8 mouse cellular contexts compared by ENCODE assay signal in genomic region chr1:171287136-171288081, GRCm38 (mm10). TPM values are rescaled to one million over a fixed set of nuclear protein-coding genes. Genes with fewer than 3 reads are reported as not detected.
DNase-seq lines count a peak whose midpoint lies in the region; ATAC-seq lines count a peak whose summit lies in the region.

TSS of gene Usp21 (minus strand) at chr1:171287991.

- no peaks in the 10 kb centered on the region for H3K9me3 ChIP-seq in hindbrain, embryonic 13.5 days

- H3K36me3 ChIP-seq in hindbrain, embryonic 13.5 days = peaks cover 57% of the 10 kb centered on the region

- no peaks in the 10 kb centered on the region for H3K27me3 ChIP-seq in hindbrain, embryonic 13.5 days

- peak; percentile 95 for ATAC-seq in hindbrain, embryonic 13.5 days (ENCODE audit: low FRiP score)

- under 1% methylated on average over 49 of the region's 49 CpGs for WGBS in hindbrain, embryonic 13.5 days

- H3K4me3 ChIP-seq in hindbrain, embryonic 13.5 days = peak within 1 kb of the TSS; percentile 88

- DNase-seq in NIH3T3 (ENCODE audit: low read depth) = peak; percentile 97
- peak; percentile 96 to 98 for DNase-seq in cerebellum, postnatal 10 days
- peak; percentile 91 to 93 for DNase-seq in frontal cortex, postnatal 14 days (ENCODE audit: low spot score in 2 of 2)
- peak; percentile 85 to 92 for DNase-seq in layer of hippocampus, postnatal 25 days (ENCODE audit: extremely low spot score in 1 of 2, low spot score in 1 of 2)
- DNase-seq in lung, postnatal 25 days (ENCODE audit: low spot score) = peak; percentile 94
- DNase-seq in retina, embryonic 14.5 days (ENCODE audit: low spot score) = peak; percentile 94
- DNase-seq in thymus, postnatal 4 days = peak; percentile 95

- peak within 1 kb of the TSS; percentile 63 for H3K4me2 ChIP-seq in hindbrain, embryonic 13.5 days

- H3K9ac ChIP-seq in hindbrain, embryonic 13.5 days = peak within 1 kb of the TSS; percentile 98

- peak within 1 kb of the TSS; percentile 97 for H3K27ac ChIP-seq in hindbrain, embryonic 13.5 days

- peaks cover 38% of the 10 kb centered on the region for H3K4me1 ChIP-seq in hindbrain, embryonic 13.5 days (replicated peaks)

RNA-seq across cellular contexts. Expression of gene Usp21, which starts in this region (rescaled TPM):
- polyA plus RNA-seq in hindbrain, embryonic 13.5 days (2015; fragmentation: Nextera tagmentation; extraction: Ambion mirVana) = 106 and 107 TPM in 2 replicates
- total RNA-seq in layer of hippocampus, postnatal 25 days (2021) = 10 to 100 TPM; 58.1 to 64.8 TPM

Comparison
In these comparisons a context has a peak if more than half of its experiments do, and no peak if none do; other contexts are left out.
1. Peak in every context shown above with its lines: DNase-seq, ATAC-seq, H3K4me3 ChIP-seq and H3K27ac ChIP-seq.